Mouse (Mus musculus): ENCODE data around the gene Aqp1.

Aqp1 gene

DNA sequence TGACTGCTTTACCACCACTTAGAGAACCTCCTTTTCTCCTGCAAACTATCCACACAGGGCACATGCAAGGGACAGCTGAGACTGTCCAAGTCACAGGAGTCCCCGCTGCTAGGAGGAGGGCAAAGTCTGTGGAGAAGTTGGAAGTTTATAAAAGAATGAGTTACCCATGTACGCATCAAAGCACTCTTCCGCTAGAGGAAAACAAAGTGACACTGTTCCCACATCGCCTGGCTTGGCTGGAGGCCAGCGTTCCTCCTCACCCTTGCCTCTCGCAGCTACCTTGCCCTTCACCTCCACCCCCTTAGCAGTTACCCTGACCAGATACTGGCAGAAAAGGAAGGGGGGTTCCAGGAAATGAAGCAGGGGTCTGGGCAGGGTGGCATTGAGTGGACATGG is 21.4 kb downstream of the Aqp1 start:
- no peak for DNase-seq

- DNase-seq: no peak
These were observed 22.5 kb downstream of the Aqp1 start for GRCm38 (mm10) chr6:55358731-55359143.

DNA sequence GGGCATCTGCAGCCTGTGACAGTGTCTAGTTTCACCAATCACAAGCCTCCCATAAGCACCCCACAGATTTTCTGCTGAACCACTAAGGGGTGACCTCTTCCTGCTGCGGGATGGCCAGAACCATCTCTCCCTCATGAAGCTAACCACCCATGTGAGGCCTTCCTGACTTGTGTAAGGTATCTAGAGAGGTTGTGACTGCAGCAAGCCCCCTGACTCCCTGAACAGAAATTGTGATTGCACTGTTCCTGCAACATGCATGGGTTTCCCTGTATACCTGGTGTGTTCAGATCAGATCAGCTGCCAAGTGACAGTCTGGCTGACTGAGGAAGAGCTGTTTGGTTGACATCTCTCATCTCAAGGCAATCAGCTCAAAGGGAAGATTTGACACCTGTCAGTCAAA is 26.4 kb downstream of the Aqp1 start:
- no peak for DNase-seq

DNA sequence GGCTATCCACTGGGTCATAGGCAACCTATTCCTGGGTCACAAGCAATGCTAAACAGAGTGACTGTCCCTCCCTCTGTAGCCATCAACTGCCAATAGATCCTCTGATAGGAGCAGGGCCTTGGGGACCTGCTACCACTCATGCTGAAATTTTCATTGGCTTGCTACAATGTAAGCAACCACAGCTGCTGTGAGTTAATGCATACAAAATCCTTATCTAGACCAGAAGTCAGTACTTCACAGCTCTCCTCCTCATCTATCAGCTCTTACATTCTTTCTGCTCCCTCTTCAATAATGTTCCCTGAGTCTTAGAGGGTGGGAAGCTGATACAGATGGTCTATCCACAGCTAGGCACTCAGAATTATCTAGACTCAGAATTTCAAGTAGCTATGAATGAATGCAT is 30.9 kb downstream of the Aqp1 start:
- no peak for DNase-seq

DNA sequence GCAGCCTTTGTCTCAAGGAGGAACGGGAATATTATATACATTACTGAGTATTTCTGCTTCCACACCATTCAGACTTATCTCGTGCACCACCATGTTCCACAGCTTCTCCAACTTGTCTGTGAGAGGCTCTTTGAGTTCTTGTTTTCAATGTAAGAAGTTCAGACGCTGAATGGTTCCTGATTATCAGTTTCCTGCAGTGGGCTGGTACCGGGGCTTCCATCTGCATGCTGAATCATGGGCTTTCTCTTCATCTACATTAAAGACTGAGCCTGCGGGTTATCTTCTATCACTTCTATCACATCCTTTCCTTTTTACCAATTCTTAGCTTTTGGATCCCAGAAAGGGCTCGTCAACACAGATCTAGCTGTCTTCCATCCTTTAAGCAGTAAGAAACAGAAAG is 34.6 kb downstream of the Aqp1 start:
- DNase-seq: no peak

DNA sequence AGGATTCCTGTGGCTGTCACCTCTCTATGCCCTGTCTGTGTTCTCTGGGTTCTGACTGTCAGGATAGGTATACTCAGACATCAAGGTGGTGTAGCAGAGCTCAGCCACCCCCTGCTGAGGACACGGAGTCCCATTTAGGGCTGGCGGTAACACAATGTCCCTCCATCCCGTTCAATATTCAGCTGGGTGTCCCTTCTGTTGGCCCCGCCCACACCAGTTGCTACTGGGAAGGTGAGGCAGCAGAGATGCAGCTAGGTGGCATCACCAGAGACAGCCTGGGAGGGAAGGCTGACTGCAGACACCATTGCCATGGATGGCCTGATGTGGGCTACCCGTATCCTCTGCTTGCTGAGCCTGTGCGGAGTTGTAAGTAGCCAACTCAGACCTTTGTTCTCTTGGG is 39.8 kb downstream of the Aqp1 start, which contains the start of gene Ghrhr:
TSS of gene Ghrhr (plus strand) at position 220 of the 400 bp plus-strand sequence.
- DNase-seq: no peak

GRCm38 (mm10) chr6:55376511-55376910 is 40.3 kb downstream of the Aqp1 start:
- DNase-seq: no peak

- DNase-seq: no peak
These were observed 41.2 kb downstream of the Aqp1 start for GRCm38 (mm10) chr6:55377461-55377860.

DNA sequence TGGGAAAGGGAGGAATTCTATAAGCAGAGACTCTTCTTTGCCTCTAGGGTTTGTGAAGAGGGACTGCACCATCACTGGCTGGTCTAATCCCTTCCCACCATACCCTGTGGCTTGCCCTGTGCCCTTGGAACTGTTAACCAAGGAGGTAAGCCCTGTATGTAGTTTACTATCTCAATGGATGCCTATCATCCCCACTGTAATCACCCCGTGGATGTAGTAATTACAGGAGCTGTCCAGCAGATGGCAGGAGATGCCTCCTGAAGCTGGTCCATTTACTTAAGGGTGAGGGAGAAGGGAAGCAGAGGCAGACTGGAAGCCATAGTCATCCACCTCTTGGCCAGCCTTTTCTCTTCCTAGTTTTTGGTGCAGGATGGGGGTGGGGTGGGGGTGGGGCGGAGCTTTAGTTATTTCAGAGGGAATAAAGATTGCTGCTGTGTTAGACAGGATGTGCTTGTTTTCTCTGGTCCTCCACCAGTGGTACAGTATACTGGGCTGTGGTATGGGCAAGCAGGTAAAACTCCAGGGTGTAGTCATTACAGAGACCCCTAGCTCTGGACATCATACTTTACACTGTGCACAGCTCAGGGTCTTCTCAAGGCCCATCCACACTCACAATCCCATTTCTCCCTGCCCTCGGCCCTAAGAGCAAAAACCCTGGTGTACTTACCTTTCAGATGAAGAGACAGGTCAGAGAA is 43.6 kb downstream of the Aqp1 start:
- peak; percentile 20 to 35 for DNase-seq

DNA sequence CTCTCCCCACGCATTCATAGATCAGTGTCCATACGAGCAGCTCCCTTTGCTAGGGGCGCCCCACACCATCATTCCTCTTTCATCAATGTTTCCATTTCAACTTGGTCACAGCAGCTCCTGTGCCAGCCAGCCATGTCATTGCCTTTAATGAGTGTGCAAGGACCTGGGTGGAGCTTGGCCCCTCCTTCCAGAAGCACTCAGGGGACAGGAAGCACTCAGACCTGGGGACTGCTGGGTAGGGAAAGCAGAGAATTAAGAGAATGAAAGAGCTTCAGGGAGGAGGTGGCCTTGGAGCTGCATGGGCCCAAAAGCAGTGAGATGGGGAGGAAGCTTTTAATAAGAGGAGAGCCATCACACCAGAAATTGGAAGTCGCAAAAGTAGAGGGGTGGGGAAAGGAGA is 45.7 kb downstream of the Aqp1 start:
- DNase-seq: no peak

GRCm38 (mm10) chr6:55383897-55384296 is 47.7 kb downstream of the Aqp1 start:
- DNase-seq: peak; percentile 34 to 48

DNA sequence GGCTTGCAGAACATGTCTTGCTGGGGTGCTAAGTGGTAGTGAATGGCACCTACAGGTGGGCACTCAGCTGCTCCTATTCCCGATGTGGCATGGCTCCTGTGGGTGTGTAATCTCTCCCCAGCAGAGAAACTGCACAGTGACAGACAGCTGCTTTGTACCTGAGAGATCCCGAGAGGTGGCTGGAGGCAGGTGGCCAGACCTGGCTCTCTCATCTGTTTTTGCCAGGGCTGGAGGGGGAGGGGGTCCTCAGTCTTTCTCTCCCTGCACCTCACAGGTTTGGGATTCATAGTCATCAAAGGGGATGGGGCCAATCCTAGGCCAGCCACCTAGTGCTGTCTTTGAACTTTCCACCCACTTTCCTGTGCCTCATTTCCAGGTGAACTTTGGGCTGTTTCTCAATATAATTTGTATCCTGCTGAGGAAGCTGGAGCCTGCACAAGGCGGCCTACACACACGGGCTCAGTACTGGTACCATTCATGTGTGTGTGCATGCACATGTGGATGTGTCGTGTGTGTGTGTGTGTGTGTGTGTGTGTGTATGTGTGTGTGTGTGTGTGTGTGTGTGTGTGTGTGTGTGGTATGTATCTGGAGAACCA is 48.2 kb downstream of the Aqp1 start:
- DNase-seq: no peak

- no peak for DNase-seq
These were observed 52.4 kb downstream of the Aqp1 start for GRCm38 (mm10) chr6:55388546-55389169.

DNA sequence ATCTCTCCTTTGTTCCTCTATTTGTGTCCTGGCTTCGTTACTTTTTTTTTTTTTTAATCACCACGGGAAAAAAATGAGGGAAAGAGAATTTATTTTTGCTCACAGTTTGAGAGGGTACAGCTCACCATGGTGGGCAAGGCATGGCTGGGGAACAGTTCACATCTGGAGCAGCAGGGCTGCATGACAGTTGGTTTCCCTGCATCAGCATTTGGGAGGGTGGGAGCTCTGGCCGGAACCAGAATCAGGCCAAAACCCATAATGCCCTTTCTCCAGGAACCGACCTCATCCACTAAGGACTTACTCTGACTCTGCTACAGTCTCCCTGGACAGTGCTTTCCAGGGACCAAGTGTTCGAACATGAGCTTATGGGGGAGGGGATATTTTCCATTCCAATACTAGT is 53.1 kb downstream of the Aqp1 start:
- DNase-seq: no peak

DNA sequence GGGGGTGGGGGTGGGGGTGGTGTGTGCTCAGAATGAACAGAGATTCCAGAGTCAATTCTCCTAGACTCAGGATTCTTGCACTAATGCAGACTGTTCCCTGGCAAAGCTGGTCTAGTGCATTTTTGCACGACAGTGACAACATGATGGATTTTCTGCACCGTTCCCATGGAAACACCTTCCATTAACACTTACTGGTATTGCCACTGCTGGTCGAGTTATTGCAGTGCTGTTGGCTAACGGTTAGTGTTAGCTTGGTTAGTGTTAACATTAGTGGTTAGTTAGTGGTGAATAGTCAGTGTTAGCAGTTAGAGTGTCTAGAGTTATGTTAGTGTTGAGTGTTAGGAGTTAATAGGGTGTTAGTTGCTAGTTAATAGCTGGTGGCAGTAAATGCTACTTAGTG is 55.6 kb downstream of the Aqp1 start:
- DNase-seq: no peak

DNA sequence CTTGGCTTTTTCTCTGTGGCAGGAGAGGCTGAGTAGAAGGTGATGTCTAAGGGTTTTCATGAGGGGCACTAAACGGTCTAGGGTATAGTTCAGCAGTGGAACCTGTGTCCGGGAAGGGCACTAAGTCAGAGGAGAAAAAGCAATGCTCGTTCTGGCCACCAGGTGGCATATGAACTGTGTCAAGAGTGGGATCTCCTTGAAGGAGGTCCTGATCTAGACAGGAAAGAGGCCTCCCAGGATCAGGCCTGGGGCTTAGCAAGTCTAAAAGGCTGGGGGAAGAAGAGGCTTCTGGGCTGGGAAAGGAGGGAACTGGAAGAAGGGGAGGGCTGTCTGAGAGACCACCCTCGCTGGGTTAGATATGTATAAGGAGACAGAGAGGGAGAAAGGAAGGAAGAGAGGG is 56.2 kb downstream of the Aqp1 start:
- DNase-seq: peak; percentile 44 to 54

GRCm38 (mm10) chr6:55394854-55395253 is 58.6 kb downstream of the Aqp1 start:
- DNase-seq: no peak

- DNase-seq: no peak
These were observed 59.9 kb downstream of the Aqp1 start for GRCm38 (mm10) chr6:55396176-55396575.

DNA sequence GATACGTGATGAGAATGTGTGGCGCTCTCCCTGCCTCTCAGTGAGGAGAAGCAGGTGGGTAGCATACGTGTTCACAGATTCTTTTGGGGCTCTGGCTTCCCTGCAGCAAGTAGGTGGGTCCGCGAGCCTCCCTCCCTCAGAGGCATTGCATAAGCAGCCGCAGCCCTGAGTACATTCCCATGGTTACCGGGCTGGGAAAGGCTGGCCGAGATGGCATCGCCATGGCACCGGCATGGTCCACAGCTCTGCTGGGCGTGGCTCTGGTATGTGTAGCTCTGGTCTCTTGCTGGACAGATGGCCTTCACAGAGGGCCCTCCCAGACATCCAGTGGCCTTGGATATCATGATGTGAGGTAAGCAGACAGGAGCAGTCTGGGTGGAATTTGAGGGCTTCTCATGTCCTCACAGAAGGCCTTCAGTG is 60.4 kb downstream of the Aqp1 start:
- DNase-seq: no peak

Measured in thymus, postnatal 36 days (tissue).